Mouse (Mus musculus): ENCODE data around the gene Sox5. TPM values are rescaled to one million over a fixed set of nuclear protein-coding genes. Genes with fewer than 3 reads are reported as not detected.
"Not testable (repeated sequence)": the region's sequence is repeated elsewhere in the genome, so short reads cannot be mapped to it uniquely, and the experiment has no call there.

Gene Sox5
- polyA plus RNA-seq, 2 experiments from 2014 or later, result 0.07 to 0.08 TPM

GRCm38 (mm10) chr6:144323372-144323771, 458.4 kb downstream of the Sox5 start:
- ATAC-seq, result no peak

GRCm38 (mm10) chr6:144322297-144323047, 459.3 kb downstream of the Sox5 start:
- ATAC-seq, result no peak

GRCm38 (mm10) chr6:144320327-144320726, 461.4 kb downstream of the Sox5 start:
- ATAC-seq, result no peak

GRCm38 (mm10) chr6:144319717-144320116, 462.1 kb downstream of the Sox5 start:
- no peak for ATAC-seq

GRCm38 (mm10) chr6:144312781-144313754, 468.7 kb downstream of the Sox5 start:
- no peak for ATAC-seq

- ATAC-seq, result no peak
Observed at GRCm38 (mm10) chr6:144312282-144312780, 469.4 kb downstream of the Sox5 start.

- ATAC-seq, result no peak
Observed at GRCm38 (mm10) chr6:144311754-144312153, 470.0 kb downstream of the Sox5 start.

- no peak for ATAC-seq
Observed at GRCm38 (mm10) chr6:144309171-144309570, 472.6 kb downstream of the Sox5 start.

- ATAC-seq, result no peak
Observed at GRCm38 (mm10) chr6:144307551-144308149, 474.1 kb downstream of the Sox5 start.

GRCm38 (mm10) chr6:144302823-144303222, 479.0 kb downstream of the Sox5 start:
- ATAC-seq, result no peak

GRCm38 (mm10) chr6:144301082-144301481, 480.7 kb downstream of the Sox5 start:
- ATAC-seq, result no peak

GRCm38 (mm10) chr6:144299503-144299858, 482.3 kb downstream of the Sox5 start:
- ATAC-seq, result no peak

GRCm38 (mm10) chr6:144298641-144299502, 482.9 kb downstream of the Sox5 start:
- no peak for ATAC-seq

GRCm38 (mm10) chr6:144297846-144298245, 483.9 kb downstream of the Sox5 start:
- no peak for ATAC-seq

GRCm38 (mm10) chr6:144297131-144297530, 484.6 kb downstream of the Sox5 start:
- ATAC-seq, result no peak

- no peak for ATAC-seq
Observed at GRCm38 (mm10) chr6:144291526-144291925, 490.3 kb downstream of the Sox5 start.

- no peak for ATAC-seq
Observed at GRCm38 (mm10) chr6:144286122-144286521, 495.7 kb downstream of the Sox5 start.

- ATAC-seq, result no peak
Observed at GRCm38 (mm10) chr6:144283191-144283590, 498.6 kb downstream of the Sox5 start.

GRCm38 (mm10) chr6:144282756-144283155, 499.0 kb downstream of the Sox5 start:
- ATAC-seq, result no peak

GRCm38 (mm10) chr6:144281661-144282060, 500.1 kb downstream of the Sox5 start:
- ATAC-seq, result no peak

- ATAC-seq, result no peak
Observed at GRCm38 (mm10) chr6:144278505-144279053, 503.2 kb downstream of the Sox5 start.

- ATAC-seq, result not testable (repeated sequence)
Observed at GRCm38 (mm10) chr6:144273425-144273824, 508.4 kb downstream of the Sox5 start.

Data from CD4-positive, CD25-positive, alpha-beta regulatory T cell, adult 4 months (primary cell).